Mouse (Mus musculus) hindbrain, embryonic 13.5 days (tissue): ENCODE results near the gene Cfap65. TPM values are rescaled to one million over a fixed set of nuclear protein-coding genes. Genes with fewer than 3 reads are reported as not detected.
A peak's percentile ranks its signal among the peaks of the same experiment; 100 is the strongest.

Experiments used
- ATAC-seq: fragments of 200-750 bp; cut with Nextera tagmentation; 2 replicates; pipeline ENCODE4 v1.8.0; 2017; ENCODE audit warnings: moderate TSS enrichment; ENCODE audit not compliant: low FRiP score
- H3K27ac ChIP-seq: fragments of 300-500 bp; sonication (generic); 2 replicates; pipeline ENCODE4 v1.5.1; 2015; ENCODE audit warnings: inconsistent platforms, mild to moderate bottlenecking, moderate library complexity
- H3K27me3 ChIP-seq: fragments of 300-500 bp; sonication (generic); 2 replicates; pipeline ENCODE4 v1.6.1; 2015; ENCODE audit warnings: mild to moderate bottlenecking, inconsistent platforms
- H3K36me3 ChIP-seq: fragments of 300-500 bp; sonication (generic); 2 replicates; pipeline ENCODE4 v1.6.1; 2015; ENCODE audit warnings: mild to moderate bottlenecking, inconsistent platforms
- H3K4me1 ChIP-seq: fragments of 300-500 bp; sonication (generic); replicated peaks from 2 replicates; pipeline ENCODE4 v1.6.1; 2015; ENCODE audit warnings: inconsistent platforms
- H3K4me2 ChIP-seq: fragments of 300-500 bp; sonication (generic); 2 replicates; pipeline ENCODE4 v1.6.1; 2015; ENCODE audit warnings: inconsistent platforms, mild to moderate bottlenecking, moderate library complexity
- H3K4me3 ChIP-seq: fragments of 300-500 bp; sonication (generic); 2 replicates; pipeline ENCODE4 v1.5.1; 2015; ENCODE audit warnings: mild to moderate bottlenecking, inconsistent platforms
- H3K9ac ChIP-seq: fragments of 300-500 bp; sonication (generic); 2 replicates; pipeline ENCODE4 v1.6.1; 2015; ENCODE audit warnings: mild to moderate bottlenecking, inconsistent platforms
- H3K9me3 ChIP-seq: fragments of 300-500 bp; sonication (generic); 2 replicates; pipeline ENCODE4 v1.6.1; 2016; ENCODE audit warnings: inconsistent platforms
- WGBS: fragments of 180-500 bp; shearing (Covaris S2); methylation state at CpG from one replicate; pipeline ENCODE4 v1.1.7; 2015; 5-methylcytosine and 5-hydroxymethylcytosine counted together
- polyA plus RNA-seq: library from polyadenylated mRNA; unstranded; fragments of >200 nt; fragmentation: Nextera tagmentation; extraction: Ambion mirVana; gene quantifications from 2 replicates; pipeline ENCODE4 v1.2.1, GENCODE M21; 2015

Gene Cfap65
- polyA plus RNA-seq, 1 experiment from 2014 or later: 1.2 TPM

- Histone ChIP-seq H3K9ac (peak within 1 kb of the TSS; percentile 56), H3K9me3 (no peaks in the 10 kb centered on the region), H3K4me2 (peak within 1 kb of the TSS; percentile 58), H3K27ac (no peak within 1 kb of the TSS), H3K27me3 (peaks cover 95% of the 10 kb centered on the region), H3K4me3 (peak within 1 kb of the TSS; percentile 39), H3K4me1 (peaks cover 43% of the 10 kb centered on the region), H3K36me3 (no peaks in the 10 kb centered on the region)
- 1% methylated on average over 53 of the region's 55 CpGs for WGBS
- no peak for ATAC-seq
Measured at GRCm38 (mm10) chr1:74951556-74952210, 16.3 kb upstream of the Cfap65 start, which contains the start of gene Ihh. Gene Ihh, minus strand, starts transcription at chr1:74951672.

GRCm38 (mm10) chr1:74950576-74951490 is 15.4 kb upstream of the Cfap65 start:
- peak overlapping the region; percentile 39 for H3K4me3 ChIP-seq
- WGBS: under 1% methylated on average over 63 of the region's 84 CpGs
- peak overlapping the region; percentile 58 for H3K4me2 ChIP-seq
- H3K27ac ChIP-seq: no peak overlapping the region
- peaks cover 43% of the 10 kb centered on the region for H3K4me1 ChIP-seq
- no peak for ATAC-seq
- H3K9me3 ChIP-seq: no peaks in the 10 kb centered on the region
- H3K9ac ChIP-seq: peak overlapping the region; percentile 56
- peaks cover 98% of the 10 kb centered on the region for H3K27me3 ChIP-seq
- H3K36me3 ChIP-seq: no peaks in the 10 kb centered on the region

- H3K27me3 ChIP-seq: peaks cover 100% of the 10 kb centered on the region
- peak overlapping the region; percentile 58 for H3K4me2 ChIP-seq
- peak overlapping the region; percentile 56; the same call in 1 of the 2 replicates for H3K9ac ChIP-seq
- ATAC-seq: no peak
- peak overlapping the region; percentile 39; the same call in 1 of the 2 replicates for H3K4me3 ChIP-seq
- H3K27ac ChIP-seq: no peak overlapping the region
- 3% methylated on average over 16 of the region's 16 CpGs for WGBS
- H3K4me1 ChIP-seq: peaks cover 43% of the 10 kb centered on the region
- H3K36me3 ChIP-seq: no peaks in the 10 kb centered on the region
- no peaks in the 10 kb centered on the region for H3K9me3 ChIP-seq
Measured at GRCm38 (mm10) chr1:74950066-74950465, 14.7 kb upstream of the Cfap65 start.

GRCm38 (mm10) chr1:74949666-74950050 is 14.3 kb upstream of the Cfap65 start:
- Histone ChIP-seq H3K4me3 (0 out of 2 replicates have a peak overlapping the region, but pooled peaks have one; percentile 4), H3K4me2 (peak overlapping the region; percentile 58; the same call in 1 of the 2 replicates)

GRCm38 (mm10) chr1:74948784-74949665 is 13.6 kb upstream of the Cfap65 start:
- 0 out of 2 replicates have a peak, but pooled peaks have one; percentile 64 for ATAC-seq

More at GRCm38 (mm10) chr1:74949666-74950050, 14.3 kb upstream of the Cfap65 start:
- 0 out of 2 replicates have a peak overlapping the region, but pooled peaks have one; percentile 24 for H3K9ac ChIP-seq
- peaks cover 43% of the 10 kb centered on the region for H3K4me1 ChIP-seq
- H3K27me3 ChIP-seq: peaks cover 100% of the 10 kb centered on the region
- no peaks in the 10 kb centered on the region for H3K36me3 ChIP-seq
- H3K27ac ChIP-seq: no peak overlapping the region
- 3% methylated on average over 24 of the region's 24 CpGs for WGBS
- no peaks in the 10 kb centered on the region for H3K9me3 ChIP-seq
- ATAC-seq: no peak

GRCm38 (mm10) chr1:74947986-74948670 is 12.7 kb upstream of the Cfap65 start:
- 2% methylated on average over 40 of the region's 41 CpGs for WGBS
- Histone ChIP-seq H3K27me3 (peaks cover 98% of the 10 kb centered on the region), H3K27ac (no peak overlapping the region), H3K4me3 (peak overlapping the region; percentile 31), H3K4me2 (peak overlapping the region; percentile 55), H3K4me1 (peaks cover 43% of the 10 kb centered on the region), H3K36me3 (no peaks in the 10 kb centered on the region), H3K9ac (peak overlapping the region; percentile 69), H3K9me3 (no peaks in the 10 kb centered on the region)
- 0 out of 2 replicates have a peak, but pooled peaks have one; percentile 19 for ATAC-seq

More at GRCm38 (mm10) chr1:74948784-74949665, 13.6 kb upstream of the Cfap65 start:
- Histone ChIP-seq H3K4me3 (no peak overlapping the region), H3K4me2 (peak overlapping the region; percentile 55), H3K27me3 (peaks cover 100% of the 10 kb centered on the region), H3K36me3 (no peaks in the 10 kb centered on the region), H3K9ac (no peak overlapping the region), H3K4me1 (peaks cover 43% of the 10 kb centered on the region), H3K9me3 (no peaks in the 10 kb centered on the region), H3K27ac (no peak overlapping the region)
- WGBS: 3% methylated on average over 20 of the region's 20 CpGs

GRCm38 (mm10) chr1:74941651-74942360 is 6.4 kb upstream of the Cfap65 start:
- Histone ChIP-seq H3K4me1 (no peaks in the 10 kb centered on the region), H3K27me3 (peaks cover 79% of the 10 kb centered on the region), H3K9me3 (no peaks in the 10 kb centered on the region), H3K9ac (no peak overlapping the region), H3K4me3 (no peak overlapping the region), H3K27ac (no peak overlapping the region), H3K36me3 (no peaks in the 10 kb centered on the region), H3K4me2 (no peak overlapping the region)
- WGBS: 67% methylated on average over 12 of the region's 12 CpGs
- ATAC-seq: no peak

GRCm38 (mm10) chr1:74939762-74940161 is 4.4 kb upstream of the Cfap65 start:
- ATAC-seq: no peak
- WGBS: 8% methylated on average over 3 of the region's 3 CpGs
- Histone ChIP-seq H3K36me3 (no peaks in the 10 kb centered on the region), H3K27ac (no peak overlapping the region), H3K27me3 (peaks cover 66% of the 10 kb centered on the region), H3K4me1 (no peaks in the 10 kb centered on the region), H3K9me3 (no peaks in the 10 kb centered on the region), H3K4me2 (no peak overlapping the region), H3K4me3 (no peak overlapping the region), H3K9ac (no peak overlapping the region)

GRCm38 (mm10) chr1:74936221-74936830 is 927 bp upstream of the Cfap65 start:
- Histone ChIP-seq H3K36me3 (no peaks in the 10 kb centered on the region), H3K4me3 (no peak overlapping the region), H3K9me3 (no peaks in the 10 kb centered on the region), H3K27ac (no peak overlapping the region), H3K4me1 (no peaks in the 10 kb centered on the region), H3K4me2 (no peak overlapping the region), H3K9ac (no peak overlapping the region), H3K27me3 (peaks cover 62% of the 10 kb centered on the region)
- 50% methylated on average over 12 of the region's 12 CpGs for WGBS
- no peak for ATAC-seq

- WGBS: 82% methylated on average over 9 of the region's 9 CpGs
- H3K4me1 ChIP-seq: no peaks in the 10 kb centered on the region
- no peak overlapping the region for H3K4me2 ChIP-seq
- no peaks in the 10 kb centered on the region for H3K36me3 ChIP-seq
- no peak overlapping the region for H3K4me3 ChIP-seq
- H3K27me3 ChIP-seq: peaks cover 59% of the 10 kb centered on the region
- ATAC-seq: no peak
- H3K9ac ChIP-seq: no peak overlapping the region
- H3K9me3 ChIP-seq: no peaks in the 10 kb centered on the region
- no peak overlapping the region for H3K27ac ChIP-seq
Measured at GRCm38 (mm10) chr1:74927621-74928296, 7.6 kb downstream of the Cfap65 start.
